In genomic region chr7:132600926-132601325, GRCm38 (mm10) we compare ENCODE assay signal across 24 mouse cellular contexts. TPM values are rescaled to one million over a fixed set of nuclear protein-coding genes. Genes with fewer than 3 reads are reported as not detected.
DNase-seq lines count a peak whose midpoint lies in the region; ATAC-seq and TF ChIP-seq lines count a peak whose summit lies in the region.
"Had no signal": no experiment of that assay in that cellular context is flagged by ENCODE, and none has a peak within 500 bp of the region (broad histone marks: within the 10 kb centered on the region; RNA-seq: fewer than 3 reads in every experiment).

No protein-coding gene starts in this region.

- peaks cover 60% of the 10 kb centered on the region for H3K27me3 ChIP-seq in hindbrain, embryonic 11.5 days (ENCODE audit: control insufficient read depth, insufficient read depth, low read length)
- peaks cover 71% of the 10 kb centered on the region for H3K27me3 ChIP-seq in hindbrain, embryonic 14.5 days (ENCODE audit: control insufficient read depth, insufficient read depth, low read length)
- peaks cover 95% of the 10 kb centered on the region for H3K27me3 ChIP-seq in E14TG2a.4 (ENCODE audit: insufficient read depth, low read length)
- H3K27me3 ChIP-seq in ES-Bruce4 (ENCODE audit: control insufficient read depth, insufficient read depth, low read length, poor library complexity, severe bottlenecking), result peaks cover 27% of the 10 kb centered on the region
- H3K27me3 ChIP-seq: Patski had no signal

- no peak overlapping the region for H3K4me2 ChIP-seq in hindbrain, embryonic 11.5 days (replicated peaks; ENCODE audit: low read depth, low read length)
- H3K4me2 ChIP-seq in hindbrain, embryonic 14.5 days (replicated peaks), result no peak overlapping the region
- H3K4me2 ChIP-seq: embryonic facial prominence, embryonic 12.5 days; forebrain, embryonic 15.5 days had no signal

- TF ChIP-seq EP300 in ES-Bruce4 (IDR thresholded peaks at IDR 0.05; ENCODE audit: insufficient read depth, low read depth, low read length), result 0 out of 2 replicates have a peak, but pooled peaks have one; percentile 30

- H3K4me3 ChIP-seq in hindbrain, embryonic 11.5 days (ENCODE audit: low read depth, low read length), result no peak overlapping the region
- no peak overlapping the region for H3K4me3 ChIP-seq in hindbrain, embryonic 14.5 days (replicated peaks; ENCODE audit: low read length)
- H3K4me3 ChIP-seq in E14TG2a.4 (replicated peaks; ENCODE audit: low read length) (0 out of 2 replicates have a peak overlapping the region, but pooled peaks have one; percentile 69), ES-Bruce4 (ENCODE audit: low read depth, low read length) (no peak overlapping the region)
- no peak overlapping the region for H3K4me3 ChIP-seq in lung, adult 2 months (replicated peaks; ENCODE audit: extremely low read depth, low read depth, low read length)
- H3K4me3 ChIP-seq: forebrain, embryonic 13.5 days; forebrain, embryonic 15.5 days had no signal

- H3K9me3 ChIP-seq in hindbrain, embryonic 11.5 days (ENCODE audit: control insufficient read depth, low read length), result no peaks in the 10 kb centered on the region
- no peaks in the 10 kb centered on the region for H3K9me3 ChIP-seq in hindbrain, embryonic 14.5 days (ENCODE audit: control insufficient read depth, low read length)
- no peaks in the 10 kb centered on the region for H3K9me3 ChIP-seq in E14TG2a.4 (ENCODE audit: low read length)
- no peaks in the 10 kb centered on the region for H3K9me3 ChIP-seq in ES-Bruce4 (replicated peaks; ENCODE audit: control insufficient read depth, insufficient read depth, low read length, poor library complexity, severe bottlenecking)
- H3K9me3 ChIP-seq: embryonic facial prominence, embryonic 10.5 days; embryonic facial prominence, embryonic 12.5 days; forebrain, embryonic 13.5 days; forebrain, embryonic 15.5 days had no signal

- 5% methylated on average over 8 of the region's 8 CpGs for WGBS in hindbrain, embryonic 11.5 days
- 10% methylated on average over 8 of the region's 8 CpGs for WGBS in hindbrain, embryonic 14.5 days
- 23% methylated on average over 8 of the region's 8 CpGs for WGBS in lung, adult 2 months

- TF ChIP-seq CTCF in E14TG2a.4 (conservative IDR thresholded peaks at IDR 0.05; ENCODE audit: low read length) (no peak), ES-Bruce4 (IDR thresholded peaks at IDR 0.05; ENCODE audit: low read depth, low read length) (no peak)
- TF ChIP-seq CTCF in lung, adult 2 months (IDR thresholded peaks at IDR 0.05; ENCODE audit: insufficient read depth, low read length), result no peak

- no peak for ATAC-seq in hindbrain, embryonic 11.5 days (ENCODE audit: low FRiP score)
- ATAC-seq in hindbrain, embryonic 14.5 days (ENCODE audit: low FRiP score), result no peak
- ATAC-seq: forebrain, embryonic 13.5 days; forebrain, embryonic 15.5 days; forebrain, postnatal 0 days; Patski had no signal

- no peak overlapping the region for H3K9ac ChIP-seq in hindbrain, embryonic 11.5 days (ENCODE audit: low read depth, low read length)
- H3K9ac ChIP-seq in hindbrain, embryonic 14.5 days, result no peak overlapping the region
- H3K9ac ChIP-seq in ES-Bruce4 (ENCODE audit: low read depth, poor library complexity, severe bottlenecking), result no peak overlapping the region
- H3K9ac ChIP-seq: embryonic facial prominence, embryonic 12.5 days; forebrain, embryonic 13.5 days; forebrain, embryonic 15.5 days; forebrain, postnatal 0 days had no signal

- H3K36me3 ChIP-seq in hindbrain, embryonic 11.5 days (ENCODE audit: control insufficient read depth, insufficient read depth, low read length), result no peaks in the 10 kb centered on the region
- no peaks in the 10 kb centered on the region for H3K36me3 ChIP-seq in hindbrain, embryonic 14.5 days (replicated peaks; ENCODE audit: control insufficient read depth, insufficient read depth)
- H3K36me3 ChIP-seq in E14TG2a.4 (ENCODE audit: insufficient read depth, low read length), result no peaks in the 10 kb centered on the region
- no peaks in the 10 kb centered on the region for H3K36me3 ChIP-seq in ES-Bruce4 (ENCODE audit: control insufficient read depth, insufficient read depth, low read length, poor library complexity, severe bottlenecking)
- H3K36me3 ChIP-seq: embryonic facial prominence, embryonic 10.5 days; embryonic facial prominence, embryonic 12.5 days; forebrain, embryonic 15.5 days; G1E had no signal

- no peak overlapping the region for H3K27ac ChIP-seq in hindbrain, embryonic 11.5 days (ENCODE audit: low read depth, low read length)
- H3K27ac ChIP-seq in hindbrain, embryonic 14.5 days, result no peak overlapping the region
- H3K27ac ChIP-seq in ES-Bruce4 (ENCODE audit: insufficient read depth, low read length), result no peak overlapping the region
- H3K27ac ChIP-seq: embryonic facial prominence, embryonic 10.5 days; embryonic facial prominence, embryonic 12.5 days; forebrain, embryonic 13.5 days; forebrain, embryonic 15.5 days had no signal

- TF ChIP-seq POLR2A in ES-Bruce4 (IDR thresholded peaks at IDR 0.05; ENCODE audit: insufficient read depth, low read length), result no peak
- no peak for TF ChIP-seq POLR2A in lung, adult 2 months (IDR thresholded peaks at IDR 0.05; ENCODE audit: borderline replicate concordance, extremely low read depth, low read depth, low read length)

- H3K4me1 ChIP-seq in hindbrain, embryonic 11.5 days (replicated peaks; ENCODE audit: control insufficient read depth, insufficient read depth, low read length), result peaks cover 13% of the 10 kb centered on the region
- H3K4me1 ChIP-seq in hindbrain, embryonic 14.5 days (replicated peaks; ENCODE audit: control insufficient read depth, insufficient read depth, low read length), result peaks cover 28% of the 10 kb centered on the region
- H3K4me1 ChIP-seq in E14TG2a.4 (replicated peaks; ENCODE audit: low read depth, low read length) (peaks cover 56% of the 10 kb centered on the region), ES-Bruce4 (ENCODE audit: control insufficient read depth, insufficient read depth, low read length) (no peaks in the 10 kb centered on the region)
- peaks cover 3% of the 10 kb centered on the region; the same call in 1 of the 2 replicates for H3K4me1 ChIP-seq in lung, adult 2 months (ENCODE audit: control insufficient read depth, insufficient read depth, low read length)

- peak; percentile 27 for DNase-seq in hindbrain, embryonic 11.5 days (ENCODE audit: low spot score)
- DNase-seq in hindbrain, embryonic 14.5 days (ENCODE audit: low spot score), result no peak
- peak; percentile 60 for DNase-seq in ZHBTc4 (ENCODE audit: low read depth, low spot score)
- no peak for DNase-seq in adrenal gland, adult 2 months
- DNase-seq in lung, adult 2 months, result no peak
- DNase-seq: adrenal gland, adult 8-10 months; adrenal gland, postnatal 14 days; adrenal gland, postnatal 36 days; cerebellum, adult 11-12 months; cerebellum, adult 8-10 months; cerebellum, adult 9-11 months; cerebellum, postnatal 14 days; forebrain, postnatal 0 days had no signal

RNA-seq across cellular contexts. Expression of gene Nkx1-2, which starts 1.5 kb away (rescaled TPM):
- 4.5 and 6.8 TPM in 2 replicates for polyA plus RNA-seq in hindbrain, embryonic 11.5 days (2014; fragmentation: Nextera tagmentation; extraction: Ambion mirVana)
- 0.47 and 0.74 TPM in 2 replicates for polyA plus RNA-seq in hindbrain, embryonic 14.5 days (2014; fragmentation: Nextera tagmentation; extraction: Ambion mirVana)
- 0.20 TPM in 1 of 2 replicates, not detected in the other for polyA plus RNA-seq in ES-Bruce4 (2011; ENCODE audit: insufficient read depth, insufficient read length, low read depth, missing spikeins)
- total RNA-seq in adrenal gland, adult 2 months (2021), result not detected
- polyA plus RNA-seq in adrenal gland, adult 2 months (2012; rRNA removed), result not detected in 2 replicates
- polyA plus RNA-seq in lung, adult 2 months (2012; rRNA removed), result not detected in 2 replicates
- total RNA-seq: adrenal gland, adult 8-10 months; adrenal gland, postnatal 14 days; adrenal gland, postnatal 36 days; forebrain, postnatal 0 days had no signal
- polyA plus RNA-seq: C2C12; embryonic facial prominence, embryonic 14.5 days; forebrain, embryonic 11.5 days; forebrain, postnatal 0 days; G1E had no signal

RNA-seq across cellular contexts. Expression of gene Lhpp, which starts 9.5 kb away (rescaled TPM):
- 20.4 and 22.4 TPM in 2 replicates for polyA plus RNA-seq in hindbrain, embryonic 11.5 days (2014; fragmentation: Nextera tagmentation; extraction: Ambion mirVana)
- 46.6 and 50.0 TPM in 2 replicates for polyA plus RNA-seq in hindbrain, embryonic 14.5 days (2014; fragmentation: Nextera tagmentation; extraction: Ambion mirVana)
- polyA plus RNA-seq in ES-Bruce4 (2011; ENCODE audit: insufficient read depth, insufficient read length, low read depth, missing spikeins), result 5.6 and 6.1 TPM in 2 replicates
- total RNA-seq in adrenal gland, adult 2 months (2021), result 10 to 100 TPM; 23.0 to 25.2 TPM
- polyA plus RNA-seq in adrenal gland, adult 2 months (2012; rRNA removed), result 27.8 and 38.6 TPM in 2 replicates
- 12.4 and 17.1 TPM in 2 replicates for polyA plus RNA-seq in lung, adult 2 months (2012; rRNA removed)

RNA-seq across cellular contexts. Expression of gene Oat, which starts 24.7 kb away (rescaled TPM):
- polyA plus RNA-seq in hindbrain, embryonic 11.5 days (2014; fragmentation: Nextera tagmentation; extraction: Ambion mirVana), result 138 and 144 TPM in 2 replicates
- 107 and 119 TPM in 2 replicates for polyA plus RNA-seq in hindbrain, embryonic 14.5 days (2014; fragmentation: Nextera tagmentation; extraction: Ambion mirVana)
- polyA plus RNA-seq in ES-Bruce4 (2011; ENCODE audit: insufficient read depth, insufficient read length, low read depth, missing spikeins), result 38.8 and 43.8 TPM in 2 replicates
- total RNA-seq in adrenal gland, adult 2 months (2021), result 100 to 1,000 TPM in 1 of 2 experiments, 10 to 100 TPM in 1; 99.3 to 144 TPM
- polyA plus RNA-seq in adrenal gland, adult 2 months (2012; rRNA removed), result 87.9 and 111 TPM in 2 replicates
- polyA plus RNA-seq in lung, adult 2 months (2012; rRNA removed), result 126 and 152 TPM in 2 replicates

Comparison
In these comparisons a context has a peak if more than half of its experiments do, and no peak if none do; other contexts are left out.
1. DNase-seq: peak in hindbrain, embryonic 11.5 days (single experiment) and ZHBTc4 (single experiment); none in hindbrain, embryonic 14.5 days (single experiment), adrenal gland, adult 2 months (single experiment) and lung, adult 2 months (single experiment).